Mouse (Mus musculus): ENCODE data around the gene Diaph3.

DNA sequence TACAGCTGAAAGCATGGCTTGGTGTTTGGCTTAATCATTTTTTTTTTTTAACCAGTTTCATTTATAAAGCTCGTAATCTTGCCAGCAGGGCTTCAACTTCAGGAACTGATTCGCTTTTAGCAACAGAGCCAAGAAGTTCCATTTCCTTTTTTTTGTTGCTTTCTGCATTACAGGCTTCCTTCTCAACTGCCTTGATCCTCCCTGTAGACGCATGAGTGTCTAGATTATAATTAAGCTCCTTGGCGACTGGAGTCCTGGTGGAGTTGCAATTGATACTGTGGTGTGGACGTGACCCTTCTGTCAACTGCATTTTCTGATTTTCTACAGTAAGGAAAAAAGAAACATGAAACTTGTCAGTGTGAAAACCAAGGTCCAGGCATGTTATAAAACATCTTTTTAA, 484.8 kb downstream of the Diaph3 start:
- TF ChIP-seq CTCF (IDR thresholded peaks at IDR 0.05; ENCODE audit: low read depth) (no peak), EP300 (IDR thresholded peaks at IDR 0.05; ENCODE audit: low read depth) (no peak)

Data from heart, postnatal 0 days (tissue).